Mouse (Mus musculus) MEL-GATA-1-ER (cell line): ENCODE measurements around the gene Grik4.
A peak's percentile ranks its signal among the peaks of the same experiment; 100 is the strongest.

Source experiments
- DNase-seq: peaks from one replicate; pipeline ENCODE4 v3.0.0-alpha.2; 2012; ENCODE audit warnings: low read depth; ENCODE audit errors: extremely low read depth

Gene Grik4

DNA sequence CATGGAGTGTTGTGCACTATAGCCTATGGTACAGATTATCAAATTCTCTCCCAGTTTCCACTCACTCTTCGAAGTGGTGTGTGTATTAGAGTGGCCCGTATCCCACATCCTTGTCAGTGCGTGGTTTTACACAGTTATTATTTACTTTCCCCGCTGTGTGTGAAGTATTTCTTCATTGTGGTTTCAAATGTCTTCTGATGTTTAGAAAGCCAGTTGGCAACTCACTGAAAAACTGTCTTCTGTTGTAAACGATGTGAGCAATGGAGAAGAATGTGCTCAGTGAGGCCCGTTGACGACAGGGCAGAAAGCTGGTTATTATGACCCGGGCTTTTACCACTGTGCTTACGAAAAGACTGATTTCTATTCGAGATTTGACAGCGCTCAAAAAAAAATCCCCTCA is 439.7 kb downstream of the Grik4 start:
- DNase-seq, result no peak

DNA sequence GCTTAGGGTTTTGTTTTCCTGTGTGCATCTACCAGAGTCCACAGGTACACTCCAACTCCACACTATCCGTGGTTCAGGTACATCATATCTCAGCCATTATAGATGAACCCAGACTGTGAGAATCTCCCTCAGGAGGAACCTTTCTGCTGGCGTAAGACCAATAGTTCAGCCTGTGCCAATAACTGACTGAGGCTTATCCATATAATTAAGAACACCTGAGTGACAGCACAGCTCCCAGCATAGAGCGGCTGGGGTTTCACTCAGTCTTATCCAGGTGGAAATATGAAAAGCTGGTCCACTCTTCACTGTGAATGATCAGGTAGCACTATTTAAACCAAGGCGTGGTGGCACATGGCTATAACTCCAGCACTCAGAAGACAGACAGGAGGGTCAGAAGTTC is 440.6 kb downstream of the Grik4 start:
- DNase-seq, result no peak

DNA sequence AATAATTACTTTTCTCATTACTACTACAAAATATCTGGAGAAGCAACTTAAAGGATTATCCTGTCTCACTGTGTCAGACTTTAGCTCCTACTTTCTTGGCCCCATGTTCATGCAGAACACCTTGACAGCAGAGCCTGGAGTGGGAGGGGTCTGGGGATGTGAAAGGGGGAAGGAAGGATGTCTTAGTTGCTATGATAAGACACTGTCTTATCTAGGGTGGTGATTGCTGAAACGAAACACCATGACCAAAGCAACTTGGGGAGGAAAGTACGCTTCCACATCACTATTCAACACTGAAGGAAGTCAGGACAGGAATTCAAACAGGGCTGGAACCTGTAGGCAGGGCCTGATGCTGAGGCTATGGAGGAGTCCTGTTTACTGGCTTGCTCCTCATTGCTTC is 448.0 kb downstream of the Grik4 start:
- DNase-seq, result no peak

DNA sequence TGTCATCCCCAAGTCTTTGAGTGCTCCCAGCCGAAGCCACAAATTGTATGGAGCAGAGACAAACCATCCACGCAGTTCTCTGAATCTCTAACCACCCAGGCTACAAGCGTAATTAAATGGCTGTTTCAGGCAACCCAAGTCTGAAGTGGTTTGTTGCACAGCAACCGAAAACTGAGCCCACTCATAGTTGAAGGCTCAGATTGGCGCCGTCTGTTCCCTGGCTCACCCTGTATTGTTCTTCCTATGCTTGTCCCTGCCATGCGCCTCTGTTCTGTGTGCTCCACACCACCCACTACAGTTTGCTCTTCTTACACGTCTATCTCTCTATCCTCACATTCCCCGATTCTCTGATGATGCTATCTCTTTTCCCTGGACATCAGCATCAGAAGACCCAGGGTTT is 452.5 kb downstream of the Grik4 start:
- no peak for DNase-seq

DNA sequence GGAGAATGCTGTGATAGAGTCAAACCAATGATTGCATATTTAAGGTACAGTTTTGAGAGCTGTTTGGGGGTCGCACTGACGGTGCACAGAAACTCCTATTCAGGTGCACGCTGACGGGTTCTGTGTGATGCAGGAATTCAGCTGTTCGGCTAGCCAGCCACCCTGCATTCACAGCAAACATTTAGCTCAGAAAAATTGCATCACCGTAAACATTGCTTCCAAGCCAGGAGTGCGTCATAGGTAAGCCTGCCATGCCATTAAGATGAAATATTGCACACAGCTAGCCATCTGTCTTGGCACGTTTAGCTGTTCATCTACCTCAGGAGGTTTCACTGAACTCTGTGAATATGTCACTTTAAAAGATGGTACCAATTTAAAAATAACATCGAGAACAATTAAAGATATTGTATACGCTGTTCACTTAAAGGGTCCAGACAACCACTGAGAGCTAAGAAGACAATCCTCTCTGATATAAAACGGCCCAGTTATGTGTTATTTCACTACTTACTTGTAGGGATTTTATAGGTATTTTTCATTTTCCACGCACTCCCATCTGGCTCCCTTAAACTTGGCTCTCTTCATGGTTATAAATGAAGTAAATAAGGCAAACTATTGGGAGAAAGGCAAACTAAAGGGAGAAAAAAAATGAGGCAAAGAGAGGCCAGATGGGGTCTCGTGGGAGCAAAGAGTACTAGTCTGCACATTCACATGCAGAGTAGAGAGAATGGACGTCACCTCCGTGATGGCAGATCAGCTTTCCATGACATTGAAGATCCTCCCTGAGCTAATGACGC is 453.5 kb downstream of the Grik4 start:
- no peak for DNase-seq

DNA sequence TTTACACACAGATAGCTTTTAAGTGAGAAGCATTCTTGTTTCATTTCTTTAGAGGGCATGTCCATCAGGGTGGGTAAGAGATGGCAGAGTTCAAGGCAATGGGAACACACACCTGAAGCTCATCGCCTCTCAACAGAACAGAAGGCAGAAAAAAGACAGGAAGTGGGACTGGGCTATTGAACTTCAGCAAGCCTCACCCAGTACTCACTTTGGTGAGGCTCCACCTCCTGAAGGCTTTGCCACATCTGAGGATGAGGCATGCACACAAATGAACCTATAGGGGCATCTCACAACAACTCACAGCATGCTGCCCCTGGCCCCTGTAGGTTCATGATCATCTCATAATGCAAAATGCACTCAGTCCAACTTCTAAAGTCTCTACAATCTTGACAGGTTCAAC is 456.2 kb downstream of the Grik4 start:
- no peak for DNase-seq

DNA sequence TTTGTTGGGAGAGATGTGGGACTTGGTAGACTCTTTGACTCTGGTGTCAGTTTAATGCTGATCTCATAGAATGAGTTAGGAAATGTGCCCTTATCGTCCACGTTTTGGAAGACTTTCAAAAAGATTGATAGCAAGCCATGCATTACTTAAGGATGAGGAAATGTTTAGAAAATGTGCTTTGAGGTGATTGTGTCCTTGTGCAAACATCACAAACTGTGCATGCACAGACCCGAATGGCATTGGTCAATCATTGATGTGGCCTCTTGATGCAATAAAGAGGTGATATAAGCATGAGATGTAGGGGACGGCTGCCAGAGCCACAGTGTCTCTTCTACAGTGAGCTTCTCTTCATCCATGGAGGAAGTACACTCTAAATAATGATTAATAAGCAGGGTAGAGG is 457.4 kb downstream of the Grik4 start:
- no peak for DNase-seq

DNA sequence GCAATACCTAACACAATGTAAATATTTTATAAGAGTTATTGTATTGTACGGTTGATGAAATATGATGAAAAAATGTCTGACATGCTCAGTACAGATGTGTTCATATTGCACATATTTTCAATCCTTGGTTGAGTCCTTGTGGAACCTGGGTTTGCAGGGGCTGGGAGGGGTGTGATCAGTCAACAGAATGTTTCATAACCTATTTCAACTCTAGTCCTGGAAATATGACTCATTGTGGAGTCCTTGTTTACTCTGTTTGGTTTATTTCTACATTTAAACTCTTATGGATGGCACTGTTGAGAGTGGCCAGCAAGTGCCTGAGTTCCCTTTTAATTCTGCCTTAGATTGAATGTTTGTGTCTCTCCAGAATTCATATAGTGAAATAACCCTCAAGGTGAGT is 459.6 kb downstream of the Grik4 start:
- no peak for DNase-seq

DNA sequence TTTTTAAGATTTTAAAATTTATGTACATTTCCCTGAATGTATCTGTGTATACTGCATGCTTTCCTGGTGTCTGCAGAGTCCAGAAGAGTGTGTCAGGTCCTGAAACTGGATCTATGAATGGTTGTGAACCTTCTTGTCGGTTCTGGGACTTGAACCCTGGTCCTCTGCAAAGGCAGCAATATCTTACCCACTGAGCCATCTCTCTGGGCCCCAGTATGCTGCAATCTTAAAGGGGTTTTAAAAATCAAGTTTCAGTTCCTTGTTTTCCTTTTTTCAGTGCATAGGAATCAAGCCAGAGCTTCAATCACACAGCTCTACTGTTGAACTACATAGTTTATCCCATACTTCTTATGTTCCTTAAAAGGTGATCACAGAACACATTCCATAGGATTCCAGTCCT is 461.3 kb downstream of the Grik4 start:
- no peak for DNase-seq

DNA sequence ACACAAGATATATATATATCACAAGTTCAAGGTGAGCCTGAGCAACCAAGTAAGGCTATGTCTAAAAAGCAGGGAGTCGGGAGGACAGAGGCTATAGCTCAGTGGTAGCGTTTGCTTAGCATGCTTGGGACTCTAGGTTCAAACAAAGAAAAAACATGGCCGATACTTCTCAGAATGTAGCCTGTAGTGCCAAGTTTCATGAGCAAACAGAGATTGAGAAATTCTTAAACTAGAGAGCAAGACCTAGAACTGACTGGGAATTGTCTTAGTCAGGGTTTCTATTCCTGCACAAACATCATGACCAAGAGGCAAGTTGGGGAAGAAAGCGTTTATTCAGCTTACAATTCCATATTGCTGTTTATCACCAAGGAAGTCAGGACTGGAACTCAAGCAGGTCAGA is 468.1 kb downstream of the Grik4 start:
- no peak for DNase-seq

DNA sequence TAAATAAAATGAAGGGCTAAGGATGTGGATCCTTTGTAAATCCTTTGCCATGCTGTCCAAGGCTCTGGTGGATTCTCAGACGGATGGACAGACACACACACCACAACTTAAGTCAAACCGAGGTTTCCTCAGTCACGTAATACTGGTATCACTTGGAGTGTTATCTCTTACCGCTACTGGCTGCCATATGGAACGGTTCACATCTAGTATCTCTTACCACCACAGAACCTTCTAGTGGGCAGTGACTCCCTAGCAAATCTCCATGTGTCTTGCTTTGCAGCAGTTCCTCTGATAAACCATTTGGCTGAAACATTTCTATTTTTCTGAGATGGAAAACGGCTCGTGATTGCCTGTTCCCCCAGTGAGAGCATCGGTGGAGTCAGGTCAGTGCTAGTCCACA is 470.0 kb downstream of the Grik4 start:
- no peak for DNase-seq

DNA sequence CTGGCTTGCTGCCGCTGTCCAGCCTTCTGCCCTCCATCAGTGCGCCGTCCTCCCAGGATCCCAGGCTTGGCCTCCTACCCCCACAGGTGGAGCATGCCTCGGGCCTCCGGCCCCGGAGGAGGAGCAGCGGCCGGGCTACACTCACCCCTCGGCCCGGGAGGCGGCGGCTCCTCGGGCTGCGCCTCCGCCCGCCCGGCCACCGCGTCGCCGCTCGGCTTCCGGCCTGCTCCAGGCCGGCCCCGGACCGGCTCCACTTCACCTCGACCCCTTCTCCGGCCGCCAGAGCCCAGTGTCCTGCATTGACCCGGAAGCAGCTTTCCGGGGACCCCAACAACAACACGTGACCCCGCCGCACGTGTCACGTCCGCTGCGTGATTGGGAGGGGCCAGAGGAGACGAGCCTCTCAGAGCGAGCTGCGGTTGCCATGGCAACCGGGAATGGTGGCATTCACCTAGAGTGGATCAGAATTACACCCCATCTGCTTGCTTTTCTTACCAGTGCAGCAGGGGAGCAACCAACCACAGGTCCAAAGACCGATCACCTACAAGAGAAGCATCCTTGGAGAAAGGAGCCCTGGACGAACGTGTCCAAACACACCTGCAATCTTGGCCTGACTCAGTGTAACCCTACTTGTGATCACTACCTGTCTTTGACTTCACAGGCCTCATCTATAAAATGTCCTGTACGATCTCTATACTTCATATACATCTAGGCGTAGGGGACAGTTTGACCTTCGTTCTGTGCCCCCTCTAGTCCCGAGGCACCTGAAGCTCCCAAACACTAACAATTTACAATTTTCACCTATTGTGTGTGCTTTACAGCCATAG is 472.2 kb downstream of the Grik4 start:
- DNase-seq, result no peak

DNA sequence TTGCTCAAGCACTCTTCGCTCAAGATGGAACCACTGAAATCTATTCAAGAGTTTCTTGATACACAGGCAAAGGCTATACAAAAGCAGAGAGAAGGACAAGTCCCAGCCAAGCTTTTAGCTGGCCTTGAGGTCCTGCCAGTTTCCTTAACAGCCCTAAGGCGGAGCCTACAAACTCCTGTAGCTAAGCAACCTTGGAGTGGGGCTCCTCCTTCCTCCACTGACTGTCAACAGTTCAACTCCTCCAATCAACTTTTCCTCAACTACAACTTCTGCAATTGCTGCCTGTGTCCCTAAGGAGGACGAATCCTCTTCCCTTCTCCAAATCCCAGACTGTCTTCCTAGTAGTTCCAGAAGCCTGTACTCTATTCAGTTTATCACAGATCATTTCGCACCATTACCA is 473.1 kb downstream of the Grik4 start:
- DNase-seq, result peak; percentile 78

DNA sequence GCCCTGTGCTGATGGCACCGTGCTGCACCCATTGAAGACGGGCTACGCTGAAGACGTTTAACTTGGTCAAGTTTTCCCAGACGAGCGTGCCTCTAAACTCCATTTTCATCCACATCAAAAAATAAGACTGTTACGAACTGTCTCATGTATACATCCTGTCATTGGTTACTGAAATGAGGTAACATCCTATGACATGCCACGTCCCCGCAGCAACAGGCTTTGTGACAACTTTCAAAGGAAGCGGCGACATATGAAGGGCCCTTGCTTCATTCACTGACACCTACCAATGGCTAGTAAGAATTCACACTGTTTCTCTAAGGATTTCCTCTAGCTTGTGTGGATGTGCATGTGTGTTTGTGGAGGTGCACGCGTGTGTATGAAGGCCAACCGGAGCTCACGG is 475.0 kb downstream of the Grik4 start:
- no peak for DNase-seq

DNA sequence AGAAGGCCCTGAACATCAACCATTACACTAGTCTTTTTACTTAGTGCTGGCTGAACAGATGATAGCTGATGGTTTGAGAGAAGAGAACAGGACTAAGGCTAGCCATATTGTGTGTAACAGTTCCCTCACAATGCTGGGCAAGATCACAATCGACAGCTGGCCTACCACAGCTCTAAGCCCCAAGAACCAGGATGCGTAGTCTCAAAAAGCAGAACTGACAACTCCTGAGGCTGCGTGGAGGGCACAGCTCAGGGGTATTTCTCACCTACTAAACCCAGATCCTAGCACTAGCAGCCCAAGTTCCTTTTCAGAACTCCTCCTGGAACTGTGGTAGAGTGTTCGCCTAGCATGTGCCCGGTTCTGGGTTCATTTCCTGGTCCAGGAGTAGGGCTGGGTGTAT is 475.9 kb downstream of the Grik4 start:
- no peak for DNase-seq
